13 mouse cellular contexts compared by ENCODE assay signal in genomic region chr9:71951926-71952325, GRCm38 (mm10).
"Had no signal": no experiment of that assay in that cellular context is flagged by ENCODE, and none has a peak within 500 bp of the region (broad histone marks: within the 10 kb centered on the region; RNA-seq: fewer than 3 reads in every experiment).

No protein-coding gene starts in this region.

- H3K27me3 ChIP-seq: midbrain, embryonic 12.5 days; neural tube, embryonic 12.5 days; stomach, embryonic 15.5 days had no signal

- H3K4me2 ChIP-seq: lung, embryonic 14.5 days; midbrain, embryonic 12.5 days; neural tube, embryonic 12.5 days; stomach, embryonic 15.5 days had no signal

- H3K9ac ChIP-seq: liver, embryonic 14.5 days; lung, embryonic 14.5 days; midbrain, embryonic 12.5 days; neural tube, embryonic 12.5 days; stomach, embryonic 15.5 days had no signal

- H3K27ac ChIP-seq: liver, embryonic 14.5 days; midbrain, embryonic 10.5 days; midbrain, embryonic 12.5 days; neural tube, embryonic 12.5 days; stomach, embryonic 15.5 days had no signal

- H3K9me3 ChIP-seq: midbrain, embryonic 10.5 days; midbrain, embryonic 12.5 days; neural tube, embryonic 12.5 days; stomach, embryonic 15.5 days had no signal

- H3K36me3 ChIP-seq: midbrain, embryonic 12.5 days; neural tube, embryonic 12.5 days; stomach, embryonic 15.5 days had no signal

- DNase-seq: lung, adult 18-20 months; lung, embryonic 14.5 days; lung, postnatal 10 days; midbrain, embryonic 14.5 days; right cerebral cortex, postnatal 14 days; thymus, adult 18-20 months; thymus, postnatal 14 days; thymus, postnatal 36 days had no signal

- H3K4me3 ChIP-seq: midbrain, embryonic 10.5 days; midbrain, embryonic 12.5 days; neural tube, embryonic 12.5 days; stomach, embryonic 15.5 days had no signal
